8 mouse cellular contexts compared by ENCODE assay signal in genomic region chr3:59005996-59006730, GRCm38 (mm10). TPM values are rescaled to one million over a fixed set of nuclear protein-coding genes. Genes with fewer than 3 reads are reported as not detected.
A peak's percentile ranks its signal among the peaks of the same experiment; 100 is the strongest.
DNase-seq lines count a peak whose midpoint lies in the region; ATAC-seq lines count a peak whose summit lies in the region.

No protein-coding gene starts in this region.

- no peaks in the 10 kb centered on the region; the same call in none of the 2 replicates for H3K4me1 ChIP-seq in liver, embryonic 16.5 days (ENCODE audit: control insufficient read depth, low read depth, low read length)

- no peaks in the 10 kb centered on the region for H3K9me3 ChIP-seq in liver, embryonic 16.5 days (replicated peaks; ENCODE audit: control insufficient read depth, low read length)

- peak overlapping the region; percentile 61 for H3K4me3 ChIP-seq in liver, embryonic 16.5 days (ENCODE audit: low read depth, low read length)

- H3K9ac ChIP-seq in liver, embryonic 16.5 days (ENCODE audit: low read depth, low read length) = peak overlapping the region; percentile 24; the same call in 1 of the 2 replicates

- peak overlapping the region; percentile 73 for H3K4me2 ChIP-seq in liver, embryonic 16.5 days (ENCODE audit: low read depth, low read length)

- peak; percentile 6 to 16 for DNase-seq in spleen, adult 18-20 months
- DNase-seq in spleen, adult 12 weeks (ENCODE audit: low spot score) = no peak
- peak; percentile 82 for DNase-seq in embryo, embryonic 11 days
- peak; percentile 34 for DNase-seq in heart, adult 9 months (ENCODE audit: low spot score in 2 of 2)
- DNase-seq in kidney, adult 9 months = peak; percentile 14
- DNase-seq in ovary, postnatal 10 days (ENCODE audit: low spot score) = peak; percentile 48
- DNase-seq in urinary bladder, postnatal 14 days (ENCODE audit: low spot score) = peak; percentile 42

- no peak overlapping the region for H3K27ac ChIP-seq in liver, embryonic 16.5 days (ENCODE audit: low read length)

- ATAC-seq in liver, embryonic 16.5 days (ENCODE audit: low read depth) = peak; percentile 46

- peaks cover 54% of the 10 kb centered on the region for H3K27me3 ChIP-seq in liver, embryonic 16.5 days (ENCODE audit: control insufficient read depth, insufficient read depth, low read depth, low read length)

- H3K36me3 ChIP-seq in liver, embryonic 16.5 days (ENCODE audit: control insufficient read depth, insufficient read depth) = no peaks in the 10 kb centered on the region

- under 1% methylated on average over 70 of the region's 83 CpGs for WGBS in liver, embryonic 16.5 days (ENCODE audit: insufficient replicate concordance)

RNA-seq across cellular contexts. Expression of gene Med12l, which starts 0.5 kb away (rescaled TPM):
- polyA plus RNA-seq in liver, embryonic 16.5 days (2015; fragmentation: Nextera tagmentation; extraction: Ambion mirVana) = 0.37 and 0.73 TPM in 2 replicates
